Mouse (Mus musculus): ENCODE results near the gene Stra8. TPM values are rescaled to one million over a fixed set of nuclear protein-coding genes. Genes with fewer than 3 reads are reported as not detected.

The Stra8 gene
- polyA plus RNA-seq (2014; fragmentation: Nextera tagmentation; extraction: Ambion mirVana) = not detected in 2 replicates

DNA sequence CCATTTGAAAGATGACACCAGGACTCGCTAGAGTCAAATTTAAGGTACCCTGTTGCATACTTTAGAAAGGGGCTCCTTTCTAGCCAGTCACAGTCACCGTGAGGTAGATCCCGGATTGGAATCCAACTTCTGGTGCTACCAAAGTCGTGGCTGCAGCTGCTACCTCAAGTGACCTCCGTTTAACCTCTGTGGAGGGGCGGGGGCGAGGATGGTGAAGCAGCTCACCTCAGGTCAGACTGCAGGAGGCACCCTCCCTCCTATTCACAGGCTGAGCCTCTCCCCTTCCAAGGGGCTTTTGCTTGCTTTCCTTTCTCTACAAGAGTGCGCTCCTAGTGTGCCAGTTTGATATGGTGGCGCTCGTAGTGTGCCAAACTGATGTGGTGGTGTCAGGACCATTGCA is at the start of gene Stra8:
Gene Stra8 (plus strand): TSS at position 208 of the 400 bp plus-strand sequence.
- H3K9ac ChIP-seq (ENCODE audit: low read depth, low read length) = no peak within 1 kb of the TSS
- 48% methylated on average over 10 of the region's 10 CpGs for WGBS
- H3K4me3 ChIP-seq (ENCODE audit: low read length) = no peak within 1 kb of the TSS
- no peak within 1 kb of the TSS for H3K27ac ChIP-seq (ENCODE audit: low read depth, low read length)
- no peak within 1 kb of the TSS for H3K4me2 ChIP-seq (replicated peaks; ENCODE audit: low read depth, low read length)
- no peaks in the 10 kb centered on the region for H3K4me1 ChIP-seq (ENCODE audit: control insufficient read depth, insufficient read depth, low read length)
- ATAC-seq (ENCODE audit: low FRiP score, low TSS enrichment) = no peak
- H3K9me3 ChIP-seq (ENCODE audit: control insufficient read depth, low read length) = no peaks in the 10 kb centered on the region
- H3K27me3 ChIP-seq (ENCODE audit: control insufficient read depth, insufficient read depth, low read length) = no peaks in the 10 kb centered on the region
- no peaks in the 10 kb centered on the region for H3K36me3 ChIP-seq (ENCODE audit: control insufficient read depth, insufficient read depth, low read length)

GRCm38 (mm10) chr6:34870724-34871123 is 49.2 kb upstream of the Stra8 start:
- Histone ChIP-seq H3K36me3 (ENCODE audit: control insufficient read depth, insufficient read depth, low read length) (0 out of 2 replicates have a peak, but pooled peaks cover 4% of the 10 kb centered on the region), H3K9ac (ENCODE audit: low read depth, low read length) (no peak overlapping the region), H3K27me3 (ENCODE audit: control insufficient read depth, insufficient read depth, low read length) (no peaks in the 10 kb centered on the region), H3K4me3 (ENCODE audit: low read length) (no peak overlapping the region), H3K9me3 (ENCODE audit: control insufficient read depth, low read length) (no peaks in the 10 kb centered on the region), H3K4me2 (replicated peaks; ENCODE audit: low read depth, low read length) (no peak overlapping the region), H3K27ac (ENCODE audit: low read depth, low read length) (no peak overlapping the region), H3K4me1 (ENCODE audit: control insufficient read depth, insufficient read depth, low read length) (no peaks in the 10 kb centered on the region; the same call in 1 of the 2 replicates)
- no peak for ATAC-seq (ENCODE audit: low FRiP score, low TSS enrichment)
- WGBS = 82% methylated on average over 5 of the region's 5 CpGs

DNA sequence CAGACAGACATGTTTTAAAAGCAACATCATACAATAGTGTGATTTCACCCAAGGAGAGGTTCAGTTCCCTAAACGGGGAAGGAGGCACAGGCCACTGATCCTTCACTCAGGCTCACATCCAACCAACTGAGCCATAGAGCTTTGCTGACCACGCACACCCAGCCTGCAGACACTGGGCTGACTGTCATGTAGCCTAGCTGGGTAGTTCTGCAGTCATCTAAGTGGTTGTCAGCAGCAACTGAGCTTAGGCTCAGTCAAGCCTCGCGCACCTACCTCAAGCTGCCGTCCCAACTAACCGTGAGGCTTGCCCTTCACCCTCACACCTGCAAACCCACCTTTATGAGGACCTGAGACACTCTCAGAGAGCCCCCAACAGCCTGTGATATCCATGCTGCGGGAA is 48.0 kb upstream of the Stra8 start:
- Histone ChIP-seq H3K9me3 (ENCODE audit: control insufficient read depth, low read length) (no peaks in the 10 kb centered on the region), H3K27me3 (ENCODE audit: control insufficient read depth, insufficient read depth, low read length) (no peaks in the 10 kb centered on the region), H3K4me3 (ENCODE audit: low read length) (no peak overlapping the region), H3K36me3 (ENCODE audit: control insufficient read depth, insufficient read depth, low read length) (0 out of 2 replicates have a peak, but pooled peaks cover 4% of the 10 kb centered on the region), H3K27ac (ENCODE audit: low read depth, low read length) (no peak overlapping the region), H3K4me1 (ENCODE audit: control insufficient read depth, insufficient read depth, low read length) (peaks cover 10% of the 10 kb centered on the region), H3K4me2 (replicated peaks; ENCODE audit: low read depth, low read length) (no peak overlapping the region), H3K9ac (ENCODE audit: low read depth, low read length) (no peak overlapping the region)
- ATAC-seq (ENCODE audit: low FRiP score, low TSS enrichment) = no peak
- 87% methylated on average over 7 of the region's 7 CpGs for WGBS

DNA sequence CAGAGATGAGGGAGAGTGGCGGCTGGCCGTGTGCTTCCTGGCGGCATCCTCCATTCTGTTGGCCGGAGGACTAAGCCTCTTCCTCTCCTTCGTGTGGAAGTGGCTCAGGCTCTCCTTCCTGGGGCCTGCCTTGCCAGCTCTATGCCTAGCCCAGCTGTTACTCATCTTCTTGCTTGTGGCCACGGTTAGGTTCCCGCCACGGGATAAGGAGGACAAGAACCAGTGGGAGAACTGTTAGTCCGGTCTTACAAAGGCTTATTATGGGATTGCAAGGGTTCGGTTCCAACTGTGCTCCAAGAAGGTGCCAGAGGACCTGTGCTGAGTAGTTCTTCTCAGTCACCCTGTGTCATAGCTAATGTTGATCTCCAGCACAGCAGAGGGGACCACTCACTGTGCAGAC is 47.1 kb upstream of the Stra8 start:
- H3K27me3 ChIP-seq (ENCODE audit: control insufficient read depth, insufficient read depth, low read length) = no peaks in the 10 kb centered on the region
- 0 out of 2 replicates have a peak, but pooled peaks cover 4% of the 10 kb centered on the region for H3K36me3 ChIP-seq (ENCODE audit: control insufficient read depth, insufficient read depth, low read length)
- WGBS = 83% methylated on average over 10 of the region's 10 CpGs
- no peak overlapping the region for H3K4me3 ChIP-seq (ENCODE audit: low read length)
- no peaks in the 10 kb centered on the region for H3K9me3 ChIP-seq (ENCODE audit: control insufficient read depth, low read length)
- ATAC-seq (ENCODE audit: low FRiP score, low TSS enrichment) = no peak
- H3K4me2 ChIP-seq (replicated peaks; ENCODE audit: low read depth, low read length) = no peak overlapping the region
- H3K27ac ChIP-seq (ENCODE audit: low read depth, low read length) = no peak overlapping the region
- no peak overlapping the region for H3K9ac ChIP-seq (ENCODE audit: low read depth, low read length)
- peaks cover 13% of the 10 kb centered on the region for H3K4me1 ChIP-seq (ENCODE audit: control insufficient read depth, insufficient read depth, low read length)

GRCm38 (mm10) chr6:34874101-34874921 is 45.7 kb upstream of the Stra8 start:
- Histone ChIP-seq H3K4me2 (replicated peaks; ENCODE audit: low read depth, low read length) (no peak overlapping the region), H3K36me3 (ENCODE audit: control insufficient read depth, insufficient read depth, low read length) (0 out of 2 replicates have a peak, but pooled peaks cover 4% of the 10 kb centered on the region), H3K9me3 (ENCODE audit: control insufficient read depth, low read length) (no peaks in the 10 kb centered on the region), H3K27ac (ENCODE audit: low read depth, low read length) (peak overlapping the region; percentile 68), H3K9ac (ENCODE audit: low read depth, low read length) (no peak overlapping the region; the same call in 1 of the 2 replicates), H3K4me1 (ENCODE audit: control insufficient read depth, insufficient read depth, low read length) (peaks cover 18% of the 10 kb centered on the region), H3K4me3 (ENCODE audit: low read length) (no peak overlapping the region), H3K27me3 (ENCODE audit: control insufficient read depth, insufficient read depth, low read length) (no peaks in the 10 kb centered on the region)
- ATAC-seq (ENCODE audit: low FRiP score, low TSS enrichment) = no peak
- WGBS = 64% methylated on average over 21 of the region's 21 CpGs

DNA sequence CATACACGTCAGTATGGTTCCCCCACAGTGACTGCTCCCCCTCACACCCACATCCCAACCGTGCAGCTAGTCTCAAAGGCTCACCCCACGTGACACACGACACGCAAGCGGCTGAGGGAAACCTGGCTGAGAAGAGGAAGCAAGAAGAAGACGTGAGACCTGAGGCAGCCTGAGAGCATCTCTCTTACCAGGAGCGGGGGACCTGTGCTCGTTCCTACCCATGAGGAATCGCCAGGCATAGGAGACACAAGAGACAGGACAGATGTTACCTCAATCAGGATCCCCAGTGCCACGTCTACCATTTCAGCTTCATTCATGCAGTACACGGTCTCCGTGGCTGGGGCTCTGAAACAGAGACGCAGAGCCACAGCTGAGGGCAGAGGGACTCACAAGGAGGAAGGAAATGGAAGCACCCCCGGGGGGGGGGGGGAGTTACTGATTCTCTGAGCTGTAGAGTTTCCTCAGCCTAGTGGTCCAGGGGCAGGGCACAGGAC is 44.6 kb upstream of the Stra8 start:
- 86% methylated on average over 15 of the region's 15 CpGs for WGBS
- H3K27me3 ChIP-seq (ENCODE audit: control insufficient read depth, insufficient read depth, low read length) = no peaks in the 10 kb centered on the region
- no peak for ATAC-seq (ENCODE audit: low FRiP score, low TSS enrichment)
- H3K9me3 ChIP-seq (ENCODE audit: control insufficient read depth, low read length) = no peaks in the 10 kb centered on the region
- H3K4me1 ChIP-seq (ENCODE audit: control insufficient read depth, insufficient read depth, low read length) = peaks cover 18% of the 10 kb centered on the region
- no peak overlapping the region for H3K4me2 ChIP-seq (replicated peaks; ENCODE audit: low read depth, low read length)
- peak overlapping the region; percentile 55; the same call in 1 of the 2 replicates for H3K27ac ChIP-seq (ENCODE audit: low read depth, low read length)
- H3K9ac ChIP-seq (ENCODE audit: low read depth, low read length) = no peak overlapping the region
- no peak overlapping the region for H3K4me3 ChIP-seq (ENCODE audit: low read length)
- peaks cover 4% of the 10 kb centered on the region; the same call in 1 of the 2 replicates for H3K36me3 ChIP-seq (ENCODE audit: control insufficient read depth, insufficient read depth, low read length)

DNA sequence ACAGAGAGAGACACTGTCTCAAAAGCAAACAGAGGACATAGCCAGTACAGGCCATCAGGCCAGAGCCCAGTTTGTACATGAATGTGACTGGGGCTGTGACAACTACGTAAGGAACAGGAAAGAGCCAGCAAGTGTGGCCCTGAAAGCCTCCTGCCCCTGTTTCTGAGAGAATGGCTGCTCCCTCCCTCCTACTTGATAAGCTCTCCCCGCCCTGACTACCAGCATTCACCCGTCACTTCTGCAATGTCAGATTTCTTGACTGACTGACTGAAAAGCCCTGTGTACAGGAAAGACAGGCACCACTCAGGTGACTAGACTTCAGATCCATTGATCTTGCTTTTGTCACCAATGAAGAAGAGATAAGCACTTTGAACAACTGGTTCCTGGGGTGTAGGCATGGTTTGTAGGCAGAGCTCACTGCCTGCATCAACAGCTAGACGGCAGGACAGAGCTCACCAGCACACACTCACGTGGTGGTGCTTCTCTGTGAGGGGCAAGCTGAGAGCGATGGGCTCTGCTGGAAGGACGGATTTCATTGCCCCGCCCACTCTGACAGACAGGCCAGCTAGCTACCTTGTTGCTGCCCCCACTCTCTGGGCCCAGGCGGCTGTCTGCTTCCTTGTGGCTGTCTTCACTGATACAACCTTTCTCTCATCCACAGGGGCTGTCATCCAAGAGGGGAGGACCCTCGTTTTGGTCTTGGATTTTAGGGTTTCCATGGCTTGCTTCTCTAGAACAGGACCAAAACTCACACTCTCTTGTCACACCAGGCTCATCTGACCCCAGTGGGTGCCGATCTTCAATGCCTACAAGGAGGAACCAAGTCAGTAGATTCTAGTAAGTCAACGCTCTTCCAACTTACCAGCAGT is 43.8 kb upstream of the Stra8 start:
- Histone ChIP-seq H3K36me3 (ENCODE audit: control insufficient read depth, insufficient read depth, low read length) (peaks cover 11% of the 10 kb centered on the region; the same call in 1 of the 2 replicates), H3K27me3 (ENCODE audit: control insufficient read depth, insufficient read depth, low read length) (no peaks in the 10 kb centered on the region), H3K9ac (ENCODE audit: low read depth, low read length) (0 out of 2 replicates have a peak overlapping the region, but pooled peaks have one; percentile 73), H3K4me3 (ENCODE audit: low read length) (no peak overlapping the region; the same call in 1 of the 2 replicates), H3K27ac (ENCODE audit: low read depth, low read length) (no peak overlapping the region), H3K4me1 (ENCODE audit: control insufficient read depth, insufficient read depth, low read length) (peaks cover 18% of the 10 kb centered on the region), H3K9me3 (ENCODE audit: control insufficient read depth, low read length) (no peaks in the 10 kb centered on the region), H3K4me2 (replicated peaks; ENCODE audit: low read depth, low read length) (no peak overlapping the region; the same call in 1 of the 2 replicates)
- WGBS = 65% methylated on average over 12 of the region's 12 CpGs
- no peak for ATAC-seq (ENCODE audit: low FRiP score, low TSS enrichment)

DNA sequence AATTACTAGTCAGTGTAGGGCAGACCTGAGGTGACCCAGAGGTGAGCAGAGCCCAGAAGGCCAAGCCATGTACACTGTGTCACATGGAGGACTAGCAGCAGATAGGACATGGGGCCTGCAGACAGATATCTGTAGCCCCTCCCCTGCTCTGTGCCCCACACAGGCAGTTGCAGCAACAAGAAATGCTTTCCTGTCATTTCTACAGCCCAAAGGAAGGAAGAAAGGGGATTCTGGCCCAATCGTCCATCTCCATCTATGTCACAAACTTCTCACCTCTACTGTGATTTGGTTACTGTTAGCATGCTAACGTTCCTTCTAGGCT is 43.2 kb upstream of the Stra8 start:
- peaks cover 18% of the 10 kb centered on the region for H3K4me1 ChIP-seq (ENCODE audit: control insufficient read depth, insufficient read depth, low read length)
- no peak overlapping the region for H3K27ac ChIP-seq (ENCODE audit: low read depth, low read length)
- peak overlapping the region; percentile 73; the same call in 1 of the 2 replicates for H3K9ac ChIP-seq (ENCODE audit: low read depth, low read length)
- 35% methylated on average over 2 of the region's 2 CpGs for WGBS
- peak overlapping the region; percentile 68 for H3K4me2 ChIP-seq (replicated peaks; ENCODE audit: low read depth, low read length)
- ATAC-seq (ENCODE audit: low FRiP score, low TSS enrichment) = no peak
- H3K4me3 ChIP-seq (ENCODE audit: low read length) = peak overlapping the region; percentile 72; the same call in 1 of the 2 replicates
- H3K36me3 ChIP-seq (ENCODE audit: control insufficient read depth, insufficient read depth, low read length) = peaks cover 15% of the 10 kb centered on the region; the same call in 1 of the 2 replicates
- no peaks in the 10 kb centered on the region for H3K27me3 ChIP-seq (ENCODE audit: control insufficient read depth, insufficient read depth, low read length)
- H3K9me3 ChIP-seq (ENCODE audit: control insufficient read depth, low read length) = no peaks in the 10 kb centered on the region

Data from kidney, embryonic 14.5 days (tissue).